Mouse (Mus musculus) kidney, postnatal 25 days (tissue): Measurements from ENCODE around the gene Prdx5.
A peak's percentile ranks its signal among the peaks of the same experiment; 100 is the strongest.

Experiments
- DNase-seq, 2 experiments: peaks; one replicate each; pipeline ENCODE4 v3.0.0; 2021; ENCODE audit warnings: mixed read lengths in 2 of 2

Prdx5 gene

DNA sequence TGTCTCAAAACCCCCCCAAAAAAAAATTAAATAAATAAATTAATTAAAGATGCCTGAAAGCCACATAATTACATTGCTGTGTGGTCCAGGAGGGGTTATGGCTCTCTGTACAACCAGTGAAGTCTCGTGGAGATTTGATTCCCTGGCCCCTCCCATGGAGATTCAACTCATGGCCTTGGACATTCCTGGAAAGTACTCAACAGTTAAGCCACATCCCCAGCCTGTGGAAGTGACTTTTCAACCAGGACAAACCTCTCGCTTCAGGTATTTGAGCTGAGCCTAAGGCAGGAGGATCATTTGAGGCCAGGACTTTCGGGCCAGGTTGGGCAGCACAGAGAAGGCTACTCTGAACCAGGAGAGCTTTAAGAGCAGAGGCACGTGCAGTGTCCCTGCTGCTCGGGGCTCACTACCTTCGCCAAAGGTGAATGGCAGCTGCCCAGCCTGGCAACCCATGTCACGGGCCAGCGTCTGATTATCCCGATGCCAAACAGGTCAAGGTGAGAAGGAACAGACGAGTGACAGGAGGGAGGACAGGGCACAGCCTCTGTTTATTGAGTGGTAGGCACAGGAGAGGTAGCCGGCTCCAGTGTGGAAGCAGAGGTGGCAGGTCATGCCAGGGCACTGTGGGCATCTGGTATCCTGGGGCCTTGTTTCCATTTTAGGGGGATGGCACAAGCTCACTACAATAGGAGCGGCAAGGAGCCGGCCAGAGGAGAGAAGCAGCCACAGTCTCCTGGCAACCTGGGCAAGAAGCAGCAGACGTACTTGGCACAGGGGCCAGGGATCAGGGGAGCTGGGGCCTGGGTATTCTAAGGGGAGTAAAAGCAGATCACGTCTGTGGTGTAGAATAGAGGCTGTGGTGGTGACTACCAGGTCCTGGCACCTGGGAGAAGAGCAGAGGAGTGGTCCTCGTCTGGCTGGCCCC is 27.9 kb upstream of the Prdx5 start:
- peak in 1 of 2 experiments; percentile 46 for DNase-seq

DNA sequence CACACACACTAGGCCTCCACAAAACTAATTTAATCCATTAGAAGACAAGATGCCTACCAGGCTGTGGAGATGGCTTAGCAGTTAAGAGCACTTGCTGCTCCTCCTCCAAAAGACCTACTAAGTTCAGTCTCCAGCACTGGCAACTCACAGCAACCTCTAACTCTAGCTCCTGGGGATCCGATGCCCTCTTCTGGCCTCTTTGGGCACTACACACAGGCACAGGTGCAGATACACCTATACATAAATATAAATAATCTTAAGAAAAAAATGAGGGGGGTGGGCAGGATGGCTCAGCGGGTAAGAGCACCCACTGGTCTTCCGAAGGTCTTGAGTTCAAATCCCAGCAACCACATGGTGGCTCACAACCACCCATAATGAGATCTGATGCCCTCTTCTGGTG is 26.4 kb upstream of the Prdx5 start:
- peak; percentile 40 to 57 for DNase-seq

DNA sequence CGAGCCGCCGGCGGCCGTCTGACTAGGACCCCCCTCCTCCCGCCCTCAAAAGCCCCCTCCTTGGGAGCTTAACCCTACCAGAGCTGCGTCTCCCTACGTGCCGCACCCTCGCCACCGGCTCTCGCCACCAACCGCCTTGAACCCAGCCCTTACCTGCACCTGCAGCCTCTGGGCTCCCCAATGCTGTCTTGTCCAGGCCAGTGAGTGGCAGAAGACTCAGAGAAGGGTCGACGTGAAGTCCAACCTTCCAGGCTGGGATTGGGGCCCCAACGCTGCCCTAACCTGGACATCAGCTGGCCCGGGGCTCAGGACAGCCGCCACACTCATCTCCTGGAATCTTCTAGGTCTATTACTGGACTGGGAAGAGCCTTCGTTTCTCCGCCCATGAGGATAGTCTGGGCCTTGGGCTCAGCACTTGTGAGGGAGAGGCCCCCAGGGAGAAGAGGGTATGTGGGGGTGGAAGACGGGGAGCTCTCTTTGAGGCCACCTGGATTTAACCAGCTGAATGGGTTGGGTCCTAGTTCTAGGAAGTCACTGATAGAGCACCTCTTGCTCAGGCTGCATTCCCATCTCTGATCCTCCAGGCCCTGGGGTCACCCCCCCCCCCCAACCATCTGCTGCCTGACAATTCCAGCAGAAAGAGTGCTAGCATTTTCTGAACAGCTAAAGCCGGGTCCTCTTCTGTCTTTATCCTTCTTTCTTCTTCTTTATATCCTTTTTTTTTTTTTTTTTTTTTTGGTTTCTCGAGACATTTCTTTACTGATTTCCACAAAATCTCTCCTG is 24.5 kb upstream of the Prdx5 start, which contains the start of gene Kcnk4:
Gene Kcnk4 (minus strand): TSS at position 321 of the 783 bp plus-strand sequence.
- DNase-seq = peak in 1 of 2 experiments; percentile 40

DNA sequence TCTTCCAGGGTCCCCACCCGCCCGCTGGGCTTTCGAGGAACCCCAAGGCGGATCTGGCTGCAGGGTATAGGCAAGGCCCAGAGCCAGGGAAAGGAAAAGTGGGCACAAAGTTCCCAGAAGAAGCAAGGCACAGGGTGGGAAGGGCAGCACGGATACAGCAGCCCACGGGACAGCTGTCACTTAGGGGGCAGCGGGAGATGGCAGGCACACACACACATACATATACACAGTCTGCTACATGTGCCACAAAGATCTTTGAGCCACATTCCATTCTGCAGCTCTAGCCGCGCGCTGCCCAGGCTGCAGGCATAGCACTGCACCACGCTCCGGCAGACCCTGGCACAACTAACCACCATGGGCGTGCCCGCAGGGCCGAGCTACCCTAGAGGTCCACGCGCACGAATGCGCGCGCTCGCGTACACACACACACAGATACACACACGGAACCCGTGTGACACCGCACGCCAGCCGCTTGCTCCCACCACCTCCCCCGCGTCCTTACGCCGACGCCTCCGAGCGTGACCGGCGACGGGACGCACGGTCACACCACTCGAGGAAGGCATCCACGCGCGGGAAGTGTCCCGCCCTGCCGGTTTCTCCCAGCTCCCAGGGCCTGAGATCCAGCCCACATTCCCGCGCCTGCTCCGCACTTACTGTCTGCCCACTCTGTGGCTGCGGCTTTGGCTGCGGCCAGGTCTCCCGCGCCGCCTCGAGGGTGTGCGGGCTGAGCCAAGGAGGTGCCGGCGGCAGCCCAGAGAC is 23.7 kb upstream of the Prdx5 start:
- peak; percentile 39 to 67 for DNase-seq

DNA sequence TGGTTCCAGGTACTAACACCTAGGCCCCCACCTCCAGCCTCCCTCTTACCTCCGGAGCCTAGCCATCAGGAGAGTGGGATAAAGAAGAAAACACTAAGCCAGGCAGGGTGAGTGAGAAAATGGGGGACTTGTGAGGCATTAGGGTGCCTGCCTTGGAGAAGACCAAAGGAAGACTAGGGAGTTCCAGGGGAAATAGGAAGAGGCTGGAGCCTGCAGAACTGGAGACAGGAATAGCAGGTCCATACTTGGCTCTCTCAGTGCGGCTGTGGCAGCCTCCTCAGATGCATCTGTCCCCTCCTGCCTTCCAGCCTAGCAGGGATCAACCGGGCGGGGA is 23.2 kb upstream of the Prdx5 start:
- DNase-seq = no peak

DNA sequence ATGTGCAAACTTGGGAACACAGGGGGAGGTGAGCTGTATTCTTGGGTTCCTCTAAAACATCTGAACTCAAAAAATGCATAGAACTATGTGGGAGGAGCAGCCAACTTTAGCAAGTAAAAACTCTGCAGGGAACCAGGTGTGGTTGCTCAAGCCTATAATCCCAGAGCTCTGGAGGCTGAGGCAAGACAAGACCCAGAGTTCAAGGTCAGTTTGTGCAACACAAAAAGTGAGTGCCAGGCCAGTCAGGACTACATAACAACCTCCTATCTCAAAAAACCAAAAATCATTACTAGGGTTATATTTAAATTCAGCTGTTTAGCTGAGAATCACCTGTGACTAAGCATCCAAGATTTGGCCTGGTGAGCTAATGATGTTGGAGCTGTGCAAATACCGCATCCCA is 22.1 kb upstream of the Prdx5 start:
- no peak for DNase-seq

- no peak for DNase-seq
These were observed 21.1 kb upstream of the Prdx5 start for GRCm38 (mm10) chr19:6931002-6931401.

DNA sequence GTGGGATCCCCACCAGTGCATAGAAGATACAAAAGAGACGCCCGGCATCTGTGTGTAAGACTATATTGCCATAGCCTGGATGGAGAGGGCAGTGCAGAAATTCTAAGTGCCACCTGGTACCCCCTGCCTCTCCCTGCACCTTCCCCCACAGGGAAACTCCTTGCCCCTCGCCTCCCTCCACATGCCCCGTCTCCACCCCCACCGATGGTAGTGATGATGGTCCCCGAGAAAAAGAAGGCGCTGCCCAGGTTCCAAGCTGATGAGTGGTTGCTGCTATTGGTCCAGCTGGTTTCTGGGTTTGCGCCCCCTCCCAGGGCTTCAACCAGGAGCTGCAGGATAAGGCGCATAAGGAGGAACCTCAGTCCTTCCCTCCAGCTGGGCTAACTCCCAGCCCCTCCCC is 18.2 kb upstream of the Prdx5 start:
- DNase-seq = no peak

GRCm38 (mm10) chr19:6926559-6927255 is 16.8 kb upstream of the Prdx5 start:
- peak; percentile 67 to 87 for DNase-seq

DNA sequence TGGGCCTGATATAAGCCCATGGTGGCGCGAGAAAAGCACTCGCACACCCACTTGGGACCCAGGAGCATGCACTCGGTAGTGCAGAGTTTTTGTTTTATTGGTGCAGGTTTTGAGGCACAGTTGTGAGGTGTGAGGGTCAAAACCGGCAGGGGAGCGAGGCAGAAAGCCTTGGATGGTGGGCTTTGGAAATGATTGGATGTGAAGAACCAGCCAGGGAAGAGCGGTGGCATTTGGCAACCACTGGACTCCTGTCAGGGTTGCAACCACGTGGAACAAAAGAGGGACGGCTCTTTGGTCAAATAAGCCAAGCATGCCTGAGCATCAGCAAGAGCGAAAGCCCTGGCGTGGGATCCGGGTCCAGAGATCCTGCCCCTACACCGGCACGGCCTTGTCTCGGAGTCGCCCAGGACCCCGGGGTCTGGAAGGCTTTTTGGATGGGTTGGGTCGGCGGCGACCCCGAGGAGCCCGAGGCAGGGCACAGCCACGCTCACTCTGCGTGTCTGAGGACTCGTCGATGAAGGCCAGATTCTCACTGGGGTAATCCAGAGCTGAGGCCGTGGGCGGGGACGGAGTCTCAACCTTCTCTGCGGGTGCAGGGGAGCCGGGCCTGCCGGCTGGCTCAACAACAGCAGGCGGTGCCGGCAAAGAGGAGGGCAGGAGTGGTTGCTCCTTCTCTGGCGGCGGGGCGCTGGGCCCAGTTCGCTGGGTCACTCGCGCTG is 15.9 kb upstream of the Prdx5 start:
- DNase-seq = peak in 1 of 2 experiments; percentile 64

GRCm38 (mm10) chr19:6925307-6925573 is 15.3 kb upstream of the Prdx5 start, which contains the start of gene Catsperz:
Gene Catsperz, minus strand, starts transcription at chr19:6925380.
- DNase-seq = peak in 1 of 2 experiments; percentile 49

GRCm38 (mm10) chr19:6924461-6925306 is 14.8 kb upstream of the Prdx5 start:
- peak; percentile 90 to 96 for DNase-seq

GRCm38 (mm10) chr19:6922901-6923735 is 13.2 kb upstream of the Prdx5 start:
- no peak for DNase-seq

GRCm38 (mm10) chr19:6921647-6922567 is 12.0 kb upstream of the Prdx5 start, which contains the start of gene Esrra:
Gene Esrra, minus strand, starts transcription at chr19:6921813.
- peak; percentile 100 for DNase-seq

DNA sequence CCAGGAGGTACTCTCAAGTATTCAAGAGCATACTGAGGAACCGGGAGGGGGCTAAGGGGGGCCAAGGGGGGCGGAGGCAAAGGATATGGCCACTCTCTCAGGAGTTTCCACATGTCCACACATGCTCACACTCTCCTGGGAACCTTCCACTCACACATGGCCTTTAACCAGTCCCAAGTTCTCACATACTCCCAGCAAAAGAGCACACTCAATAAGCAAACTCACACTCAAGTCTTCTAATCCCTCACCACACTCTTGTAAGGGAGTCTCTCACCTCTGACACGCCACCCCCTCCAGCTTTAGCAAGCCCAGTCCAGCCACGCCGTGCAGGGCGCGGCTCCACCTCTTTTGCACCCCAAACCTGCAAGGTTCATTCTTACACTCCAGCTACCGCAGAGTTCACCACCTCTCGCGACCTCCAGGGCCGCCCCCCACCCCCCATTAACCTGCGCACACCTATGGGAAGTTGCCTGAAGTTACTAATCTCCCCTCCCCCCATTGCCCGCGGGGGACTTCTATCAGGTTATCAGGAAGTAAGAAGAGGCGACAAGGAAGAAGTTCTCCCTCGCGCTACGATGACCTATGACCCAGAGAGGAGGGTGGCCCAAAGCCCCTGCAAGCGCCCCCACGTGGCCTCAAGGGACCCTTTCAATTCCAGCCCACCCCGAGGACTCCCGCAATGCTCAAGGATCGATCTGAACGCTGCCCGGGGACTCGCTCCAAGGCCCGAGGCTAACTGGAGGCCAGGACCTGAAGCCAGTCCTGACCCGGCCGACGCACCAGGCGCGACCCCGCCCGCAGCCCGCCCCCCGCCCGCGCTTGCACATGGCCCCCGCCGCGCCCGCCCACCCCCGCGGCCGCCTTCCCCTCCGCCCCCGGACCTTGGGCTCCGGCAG is 11.1 kb upstream of the Prdx5 start:
- peak; percentile 63 to 81 for DNase-seq

GRCm38 (mm10) chr19:6919876-6920740 is 10.2 kb upstream of the Prdx5 start:
- DNase-seq = peak; percentile 79 to 94

DNA sequence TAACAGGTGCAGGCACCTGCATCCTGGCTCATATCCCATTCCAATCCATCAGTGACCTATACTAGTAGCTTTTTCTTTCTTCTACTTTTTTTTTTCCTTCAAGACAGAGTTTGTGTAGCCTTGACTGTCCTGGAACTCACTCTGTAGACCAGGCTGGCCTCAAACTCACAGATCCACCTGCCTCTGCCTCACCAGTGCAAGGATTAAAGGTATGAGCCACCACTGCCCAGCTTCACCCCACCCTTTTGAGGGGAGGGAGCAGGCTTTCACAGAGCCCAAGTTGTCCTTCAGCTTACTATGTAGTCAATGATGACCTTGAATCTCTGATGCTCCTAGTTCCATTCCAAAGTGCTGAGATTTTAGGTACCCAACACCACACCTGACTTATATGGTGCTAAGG is 9.5 kb upstream of the Prdx5 start:
- no peak for DNase-seq
